Mouse (Mus musculus) brain, embryonic 14.5 days (tissue): ENCODE data around the gene Fam240a. TPM values are rescaled to one million over a fixed set of nuclear protein-coding genes. Genes with fewer than 3 reads are reported as not detected.

Experiments used
- DNase-seq: peaks from one replicate; pipeline ENCODE4 v3.0.0-alpha.2; 2011; ENCODE audit warnings: low read depth
- CTCF ChIP-seq: fragments of 200-500 bp; IDR thresholded peaks from 2 replicates; pipeline ENCODE4 v1.5.1; 2012; ENCODE audit warnings: inconsistent platforms, mild to moderate bottlenecking, moderate library complexity, borderline replicate concordance; ENCODE audit not compliant: insufficient read depth, insufficient read length; ENCODE audit errors: extremely low read depth
- POLR2A ChIP-seq: fragments of 200-500 bp; IDR thresholded peaks from 2 replicates; pipeline ENCODE4 v1.6.1; 2012; ENCODE audit warnings: mild to moderate bottlenecking, inconsistent platforms, borderline replicate concordance; ENCODE audit not compliant: poor library complexity, insufficient read depth, insufficient read length, severe bottlenecking; ENCODE audit errors: extremely low read depth
- polyA plus RNA-seq: library from polyadenylated mRNA; depleted of rRNA; stranded (reverse); fragments of >200 nt; gene quantifications from 2 replicates; pipeline ENCODE4 v1.2.3, GENCODE M21; 2012

The Fam240a gene
- polyA plus RNA-seq, 1 experiment, result not detected

DNA sequence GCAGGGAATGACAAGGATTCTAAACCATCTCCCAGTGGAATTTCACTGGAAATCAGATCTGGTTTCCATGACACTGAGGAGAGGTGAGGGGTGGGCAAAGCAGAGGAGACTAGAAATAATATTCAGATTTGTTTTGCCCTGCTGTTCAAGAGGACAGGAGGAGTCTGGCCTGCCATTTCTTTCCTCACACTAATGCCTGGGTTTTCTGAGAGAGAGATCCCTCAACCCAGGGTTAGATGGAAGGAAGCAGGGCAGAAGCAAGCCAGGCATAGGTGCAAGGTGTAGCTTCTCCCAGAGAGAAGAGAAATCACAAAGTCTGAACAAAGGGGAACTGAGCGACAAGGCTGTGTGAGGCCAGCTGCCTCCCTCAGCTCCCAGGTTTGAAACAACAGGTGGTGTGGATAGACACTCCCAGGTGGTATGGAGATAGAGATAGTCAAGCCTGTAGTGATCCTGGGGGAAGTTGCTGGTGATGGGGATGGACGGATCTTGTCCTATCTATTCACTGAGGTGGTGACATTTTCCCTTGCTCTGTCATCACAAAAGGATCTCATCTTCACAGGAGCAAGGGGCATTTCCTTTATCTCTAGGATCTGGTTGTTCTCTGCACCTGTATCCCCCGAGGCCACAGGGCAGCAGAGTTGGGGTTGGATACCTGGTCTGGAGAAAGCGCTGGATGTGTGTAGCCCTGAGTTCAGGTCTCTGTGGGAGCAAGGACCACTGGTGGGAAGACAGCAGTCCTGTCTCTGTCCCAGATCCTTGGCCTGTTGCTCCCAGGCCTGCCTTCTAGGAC, 8.6 kb downstream of the Fam240a start:
- DNase-seq, result no peak
- TF ChIP-seq CTCF, result no peak
- TF ChIP-seq POLR2A, result no peak

GRCm38 (mm10) chr9:110907201-110907837, 9.3 kb downstream of the Fam240a start:
- no peak for TF ChIP-seq POLR2A
- no peak for TF ChIP-seq CTCF
- no peak for DNase-seq

DNA sequence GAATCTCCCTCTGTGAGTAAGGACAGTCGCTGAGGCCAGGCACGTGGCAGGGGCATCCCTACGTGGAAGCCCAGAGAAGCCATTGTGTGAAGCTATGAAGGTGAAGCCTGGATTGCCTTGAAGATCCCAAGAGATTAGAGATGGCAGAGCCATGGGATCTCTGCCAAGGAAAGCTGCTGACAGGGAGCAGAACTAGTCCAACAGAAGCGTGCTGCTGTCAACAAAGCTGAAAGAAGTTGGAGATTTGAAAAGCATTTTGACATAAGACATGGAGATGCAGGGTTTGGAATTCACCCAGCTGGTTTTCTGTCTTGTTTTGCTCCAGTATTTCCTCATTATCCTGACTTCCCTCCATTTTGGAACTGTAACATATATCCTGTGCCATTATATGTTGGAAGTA, 14.4 kb downstream of the Fam240a start:
- TF ChIP-seq POLR2A (no peak), CTCF (no peak)
- peak; percentile 57 for DNase-seq

DNA sequence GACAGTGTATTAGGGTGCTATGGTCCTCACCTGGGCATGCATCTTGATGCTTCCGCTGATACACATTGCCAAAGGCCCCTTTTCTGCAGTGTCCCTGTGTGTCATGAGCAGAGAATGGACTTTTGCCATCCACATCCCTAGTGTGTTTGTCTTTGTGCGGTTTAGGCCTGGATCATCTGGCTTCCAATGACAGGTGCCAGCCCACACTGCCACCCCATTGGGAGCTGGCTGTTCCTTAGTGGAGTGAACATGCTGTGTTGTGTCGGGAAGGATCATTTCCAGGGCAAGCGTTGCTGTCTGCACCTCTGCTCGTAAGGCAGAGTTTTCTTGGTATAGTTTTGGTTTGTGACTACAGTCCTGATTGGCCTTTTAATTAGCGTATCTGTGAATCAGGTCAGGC, 15.5 kb downstream of the Fam240a start:
- DNase-seq, result no peak
- TF ChIP-seq POLR2A (no peak), CTCF (no peak)

DNA sequence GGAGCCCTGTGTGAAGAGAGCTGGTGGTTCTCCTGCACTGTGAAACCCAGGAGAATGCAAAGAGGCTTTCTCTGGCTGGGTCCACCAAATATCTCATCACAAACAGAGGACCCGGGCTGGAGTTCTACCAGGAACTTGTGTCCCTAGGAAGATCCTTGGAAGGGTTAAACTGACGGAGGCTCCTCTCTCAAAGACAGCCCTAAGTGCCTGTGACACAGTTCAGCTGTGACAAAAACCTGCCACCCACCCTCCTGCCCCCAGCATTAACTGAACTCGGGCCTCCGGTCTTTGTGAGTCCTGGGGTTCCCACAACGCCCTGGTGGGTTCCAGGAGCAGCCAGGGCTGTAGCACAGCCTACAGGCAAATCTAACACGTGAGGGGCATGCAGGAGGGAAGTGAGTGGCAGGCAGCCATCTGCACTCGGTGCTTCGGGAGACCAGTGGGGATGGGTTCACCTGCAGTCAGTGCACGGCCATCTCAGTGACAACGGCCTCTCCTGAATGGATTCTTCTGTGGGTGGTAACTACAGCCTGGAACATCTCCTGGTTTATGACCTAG, 17.1 kb downstream of the Fam240a start:
- TF ChIP-seq CTCF, result no peak
- no peak for TF ChIP-seq POLR2A
- no peak for DNase-seq

GRCm38 (mm10) chr9:110896595-110896994, 20.1 kb downstream of the Fam240a start:
- peak; percentile 43 for DNase-seq
- TF ChIP-seq POLR2A (no peak), CTCF (no peak)

DNA sequence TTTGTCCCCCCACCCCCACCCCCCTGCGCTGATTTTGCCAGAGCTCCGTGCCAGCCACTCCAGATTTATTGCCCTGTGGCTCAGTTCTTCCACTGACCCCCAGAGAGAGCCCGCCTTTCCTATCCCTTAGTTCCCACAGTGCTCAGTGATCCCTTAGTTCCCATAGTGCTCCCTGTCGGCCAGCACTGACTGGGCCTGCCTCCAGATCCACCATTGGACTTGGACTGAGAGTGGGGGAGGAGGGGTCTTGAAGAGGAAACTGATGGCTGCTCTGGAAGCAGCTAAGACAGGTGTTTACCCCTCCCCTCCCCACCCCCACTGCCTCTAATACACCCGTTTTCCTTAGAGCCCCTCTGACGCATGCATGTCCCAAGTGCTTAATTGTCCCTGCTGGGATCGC, 20.7 kb downstream of the Fam240a start:
- DNase-seq, result peak; percentile 49
- TF ChIP-seq POLR2A (no peak), CTCF (no peak)

- no peak for DNase-seq
- TF ChIP-seq POLR2A (no peak), CTCF (0 out of 2 replicates have a peak, but pooled peaks have one; percentile 6)
Observed at GRCm38 (mm10) chr9:110895507-110895906, 21.2 kb downstream of the Fam240a start.

DNA sequence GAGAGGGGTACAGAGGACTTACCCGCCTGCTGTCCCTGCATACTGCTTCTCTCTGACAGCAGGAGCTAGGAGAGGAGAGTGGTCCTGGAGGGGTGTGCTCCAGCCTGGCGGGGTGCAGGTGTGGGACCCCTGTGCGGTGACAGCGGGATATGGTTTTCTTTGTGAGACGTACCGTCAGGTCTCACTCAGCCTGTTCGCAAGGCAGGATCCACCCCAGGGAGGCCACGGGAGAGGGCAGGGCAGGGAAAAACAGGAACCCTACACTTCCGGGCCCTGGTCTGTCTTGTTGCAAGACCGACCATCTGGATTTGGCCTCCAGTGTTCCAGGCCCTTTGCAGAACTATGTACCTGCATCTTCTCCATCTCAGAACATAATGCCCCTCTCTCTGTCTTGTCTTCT, 23.2 kb downstream of the Fam240a start:
- DNase-seq, result no peak
- TF ChIP-seq CTCF (no peak), POLR2A (no peak)

GRCm38 (mm10) chr9:110892552-110892951, 24.1 kb downstream of the Fam240a start:
- DNase-seq, result no peak
- TF ChIP-seq POLR2A (no peak), CTCF (no peak)

DNA sequence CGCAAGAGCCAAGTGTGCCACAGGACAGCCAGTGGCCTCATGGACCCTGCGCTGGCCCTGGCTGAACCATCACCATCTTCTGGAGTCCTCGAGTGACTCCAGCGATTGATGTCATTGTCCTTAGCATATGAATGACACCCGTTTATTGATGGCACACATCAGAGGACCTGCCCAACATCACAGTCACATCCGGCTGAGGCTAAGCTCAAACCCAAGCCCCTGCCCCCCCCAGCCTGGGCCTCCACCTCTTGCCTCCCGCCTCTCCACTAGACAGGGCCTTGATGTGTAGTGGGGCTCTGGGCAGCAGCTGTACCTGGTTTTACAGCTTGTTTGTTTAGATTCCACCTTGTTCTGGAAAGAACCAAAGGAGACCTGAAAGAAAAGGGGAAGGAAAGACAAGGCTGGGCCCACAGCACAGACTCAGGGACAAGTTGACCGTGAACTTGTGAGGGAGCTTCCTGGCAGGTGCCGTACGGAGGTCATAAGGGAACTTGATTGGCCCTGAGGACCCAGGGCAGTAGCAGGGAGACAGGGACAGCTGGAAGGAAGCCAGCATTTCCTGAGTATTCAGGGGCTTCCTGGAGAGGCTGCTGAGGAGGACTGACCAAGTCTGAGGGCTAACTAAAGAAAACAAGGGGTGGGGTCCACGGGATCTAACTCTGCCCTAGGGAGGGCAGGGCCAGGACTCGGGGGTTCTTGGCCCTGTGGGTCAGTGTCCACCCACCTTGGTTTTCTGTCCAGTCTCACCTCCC, 25.4 kb downstream of the Fam240a start:
- TF ChIP-seq CTCF (no peak), POLR2A (no peak)
- no peak for DNase-seq
